27 mouse cellular contexts compared by ENCODE assay signal in genomic region chr14:117390794-117391320, GRCm38 (mm10).
"Had no signal": no experiment of that assay in that cellular context is flagged by ENCODE, and none has a peak within 500 bp of the region (broad histone marks: within the 10 kb centered on the region; RNA-seq: fewer than 3 reads in every experiment).

No protein-coding gene starts in this region.

- H3K36me3 ChIP-seq: heart, embryonic 10.5 days; heart, embryonic 12.5 days; hindbrain, embryonic 10.5 days; hindbrain, embryonic 12.5 days; hindbrain, embryonic 15.5 days; kidney, embryonic 15.5 days; limb, embryonic 10.5 days; limb, embryonic 12.5 days; liver, embryonic 13.5 days; liver, embryonic 15.5 days had no signal

- H3K27ac ChIP-seq: heart, embryonic 10.5 days; hindbrain, embryonic 10.5 days; hindbrain, embryonic 12.5 days; hindbrain, embryonic 15.5 days; hindbrain, postnatal 0 days; kidney, embryonic 15.5 days; kidney, postnatal 0 days; left cerebral cortex, adult 2 months; limb, embryonic 10.5 days; limb, embryonic 12.5 days; liver, embryonic 13.5 days; liver, embryonic 15.5 days had no signal

- H3K27me3 ChIP-seq: heart, embryonic 12.5 days; hindbrain, embryonic 12.5 days; hindbrain, embryonic 15.5 days; kidney, embryonic 15.5 days; limb, embryonic 12.5 days; liver, embryonic 13.5 days; liver, embryonic 15.5 days had no signal

- H3K4me1 ChIP-seq: heart, embryonic 10.5 days; heart, embryonic 12.5 days; hindbrain, embryonic 10.5 days; hindbrain, embryonic 12.5 days; hindbrain, embryonic 15.5 days; limb, embryonic 12.5 days; liver, embryonic 13.5 days; liver, embryonic 15.5 days had no signal

- H3K9me3 ChIP-seq: heart, embryonic 10.5 days; heart, embryonic 12.5 days; hindbrain, embryonic 10.5 days; hindbrain, embryonic 12.5 days; hindbrain, embryonic 15.5 days; kidney, embryonic 15.5 days; limb, embryonic 10.5 days; limb, embryonic 12.5 days; liver, embryonic 13.5 days; liver, embryonic 15.5 days had no signal

- H3K9ac ChIP-seq: heart, embryonic 12.5 days; hindbrain, embryonic 12.5 days; hindbrain, embryonic 15.5 days; kidney, embryonic 15.5 days; limb, embryonic 12.5 days; liver, embryonic 13.5 days; liver, embryonic 15.5 days had no signal

- ATAC-seq: hindbrain, postnatal 0 days; intestine, embryonic 16.5 days had no signal

- H3K4me3 ChIP-seq: heart, embryonic 10.5 days; heart, embryonic 12.5 days; hindbrain, embryonic 10.5 days; hindbrain, embryonic 12.5 days; hindbrain, embryonic 15.5 days; kidney, embryonic 15.5 days; left cerebral cortex, adult 2 months; limb, embryonic 10.5 days; limb, embryonic 12.5 days; liver, embryonic 13.5 days; liver, embryonic 15.5 days had no signal

- DNase-seq: gastrocnemius, postnatal 14 days; gastrocnemius, postnatal 36 days; heart, adult 11 months; heart, postnatal 10 days; heart, postnatal 4 days; kidney, adult 11 months; kidney, adult 2 months; kidney, adult 9 months; kidney, postnatal 14 days; kidney, postnatal 36 days; layer of hippocampus, adult 9-11 months; liver; liver, embryonic 13.5 days had no signal

- H3K4me2 ChIP-seq: heart, embryonic 12.5 days; hindbrain, embryonic 12.5 days; hindbrain, embryonic 15.5 days; kidney, embryonic 15.5 days; limb, embryonic 12.5 days; liver, embryonic 11.5 days; liver, embryonic 13.5 days; liver, embryonic 15.5 days had no signal
